Mouse (Mus musculus) gastrocnemius, adult 18-20 months (tissue): ENCODE measurements around the gene Pgc. TPM values are rescaled to one million over a fixed set of nuclear protein-coding genes. Genes with fewer than 3 reads are reported as not detected.

Experiments
- DNase-seq: peaks from one replicate; pipeline ENCODE4 v3.0.0; 2021; ENCODE audit warnings: low spot score
- total RNA-seq, 2 experiments: library from RNA; stranded (reverse); gene quantifications; 2 replicates each; pipeline ENCODE4 v1.2.3; 2021

The Pgc gene
- total RNA-seq, 2 experiments from 2014 or later = not detected

GRCm38 (mm10) chr17:47783445-47784223 is 57.0 kb downstream of the Pgc start:
- DNase-seq = no peak

Other genes with a start within 250 kb of the Pgc start
- 10 to 100 TPM in 1 of 2 experiments, 1 to 10 TPM in 1; 9.2 to 12.1 TPM for gene Taf8, start 224.6 kb upstream of the Pgc start, total RNA-seq
- gene Ccnd3, start 221.8 kb upstream of the Pgc start, total RNA-seq = 10 to 100 TPM; 18.5 to 20.1 TPM
- 10 to 100 TPM; 13.9 to 15.3 TPM for gene Bysl, start 115.3 kb upstream of the Pgc start, total RNA-seq
- gene Med20, start 115.3 kb upstream of the Pgc start, total RNA-seq = 10 to 100 TPM; 14.7 to 15.4 TPM
- 1 to 10 TPM; 1.6 to 2.6 TPM for gene Gm20517, start 115.3 kb upstream of the Pgc start, total RNA-seq
- gene Usp49, start 96.2 kb upstream of the Pgc start, total RNA-seq = 1 to 10 TPM; 3.0 to 3.5 TPM
- gene Tomm6, start 38.5 kb upstream of the Pgc start, total RNA-seq = 100 to 1,000 TPM; 121 to 123 TPM
- 1 to 10 TPM; 6.8 to 7.2 TPM for gene Frs3, start 37.8 kb upstream of the Pgc start, total RNA-seq
- gene Gm21981, start 32.4 kb upstream of the Pgc start, total RNA-seq = under 1 TPM; 0.28 to 0.59 TPM
- 1 to 10 TPM; 2.3 to 2.6 TPM for gene Prickle4, start 32.1 kb upstream of the Pgc start, total RNA-seq
- gene Tfeb, start 10.2 kb downstream of the Pgc start, total RNA-seq = 100 to 1,000 TPM in 1 of 2 experiments, 10 to 100 TPM in 1; 93.6 to 108 TPM
- gene Mdfi, start 107.8 kb downstream of the Pgc start, total RNA-seq = under 1 TPM in 1 of 2 experiments, not detected in 1; 0.64 TPM
- 1 to 10 TPM; 7.5 TPM for gene Foxp4, start 197.8 kb downstream of the Pgc start, total RNA-seq